23 mouse cellular contexts compared by ENCODE assay signal in the genomic region with DNA sequence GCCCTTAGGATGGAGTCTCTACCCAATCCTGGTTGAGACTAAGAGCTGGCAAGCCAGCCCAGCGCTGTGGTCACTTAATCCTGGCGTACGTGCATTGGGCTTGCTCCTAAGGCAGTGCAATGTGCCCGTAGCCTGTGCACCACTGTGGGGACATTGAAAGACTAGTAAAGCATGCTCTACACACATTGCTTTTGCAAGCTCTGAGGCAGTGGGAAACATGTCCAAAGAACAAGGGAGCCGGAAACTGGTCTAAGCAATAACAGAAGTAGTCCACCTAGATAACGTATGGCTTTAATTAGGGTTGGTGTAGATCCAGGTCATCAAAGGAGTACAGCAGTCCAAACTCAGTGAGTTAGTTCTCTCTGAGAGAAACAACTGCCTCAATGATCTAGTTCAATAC. TPM values are rescaled to one million over a fixed set of nuclear protein-coding genes. Genes with fewer than 3 reads are reported as not detected.
DNase-seq lines count a peak whose midpoint lies in the region; ATAC-seq lines count a peak whose summit lies in the region.
"Had no signal": no experiment of that assay in that cellular context is flagged by ENCODE, and none has a peak within 500 bp of the region (broad histone marks: within the 10 kb centered on the region; RNA-seq: fewer than 3 reads in every experiment).

No protein-coding gene starts in this region.

- H3K9me3 ChIP-seq in forebrain, embryonic 10.5 days = no peaks in the 10 kb centered on the region
- H3K9me3 ChIP-seq in forebrain, embryonic 16.5 days (ENCODE audit: control insufficient read depth, low read length) = no peaks in the 10 kb centered on the region
- no peaks in the 10 kb centered on the region for H3K9me3 ChIP-seq in limb, embryonic 15.5 days
- H3K9me3 ChIP-seq: hindbrain, embryonic 13.5 days; lung, embryonic 15.5 days; midbrain, embryonic 10.5 days had no signal

- no peak for ATAC-seq in forebrain, embryonic 16.5 days
- no peak for ATAC-seq in limb, embryonic 15.5 days (ENCODE audit: insufficient number of reproducible peaks, low FRiP score, low TSS enrichment, low read depth)
- ATAC-seq: midbrain, embryonic 16.5 days had no signal

- peaks cover 98% of the 10 kb centered on the region for H3K36me3 ChIP-seq in forebrain, embryonic 10.5 days (replicated peaks)
- H3K36me3 ChIP-seq in forebrain, embryonic 16.5 days (ENCODE audit: control insufficient read depth, insufficient read depth) = peaks cover 31% of the 10 kb centered on the region
- peaks cover 72% of the 10 kb centered on the region for H3K36me3 ChIP-seq in limb, embryonic 15.5 days

- no peak overlapping the region for H3K9ac ChIP-seq in forebrain, embryonic 16.5 days (replicated peaks; ENCODE audit: low read depth, low read length)
- H3K9ac ChIP-seq in limb, embryonic 15.5 days = no peak overlapping the region
- H3K9ac ChIP-seq: hindbrain, embryonic 13.5 days; lung, embryonic 15.5 days had no signal

- H3K4me2 ChIP-seq in forebrain, embryonic 16.5 days (ENCODE audit: low read length) = no peak overlapping the region
- no peak overlapping the region for H3K4me2 ChIP-seq in limb, embryonic 15.5 days
- H3K4me2 ChIP-seq: hindbrain, embryonic 13.5 days; lung, embryonic 15.5 days had no signal

- H3K4me3 ChIP-seq in forebrain, embryonic 10.5 days = no peak overlapping the region
- no peak overlapping the region for H3K4me3 ChIP-seq in forebrain, embryonic 16.5 days (replicated peaks; ENCODE audit: low read length)
- H3K4me3 ChIP-seq in limb, embryonic 15.5 days = no peak overlapping the region
- H3K4me3 ChIP-seq: heart, adult 2 months; hindbrain, embryonic 13.5 days; lung, embryonic 15.5 days; midbrain, embryonic 10.5 days had no signal

- no peak for DNase-seq in forebrain, embryonic 10.5 days (ENCODE audit: extremely low spot score, low spot score)
- peak; percentile 31 for DNase-seq in testis, postnatal 10 days (ENCODE audit: low spot score)
- DNase-seq in testis, postnatal 14 days (ENCODE audit: low spot score) = no peak
- peak; percentile 23 for DNase-seq in forelimb bud, embryonic 11.5 days (ENCODE audit: low read depth, low spot score)
- no peak for DNase-seq in layer of hippocampus, adult 9-11 months
- DNase-seq in frontal cortex, postnatal 25 days (ENCODE audit: low spot score in 2 of 2) = no peak
- DNase-seq: adrenal gland, postnatal 25 days; cerebellum, adult 18-20 months; cerebellum, postnatal 10 days; gastrocnemius, postnatal 36 days; kidney, adult 11 months; kidney, postnatal 14 days; liver; right cerebral cortex, postnatal 25 days; thymus, adult 2 months; thymus, postnatal 36 days had no signal

- H3K4me1 ChIP-seq in forebrain, embryonic 10.5 days = peaks cover 7% of the 10 kb centered on the region; the same call in 1 of the 2 replicates
- H3K4me1 ChIP-seq in forebrain, embryonic 16.5 days (replicated peaks; ENCODE audit: control insufficient read depth, insufficient read depth, low read length) = no peaks in the 10 kb centered on the region
- peaks cover 6% of the 10 kb centered on the region; the same call in 1 of the 2 replicates for H3K4me1 ChIP-seq in limb, embryonic 15.5 days
- H3K4me1 ChIP-seq: hindbrain, embryonic 13.5 days; lung, embryonic 15.5 days; midbrain, embryonic 10.5 days had no signal

- no peaks in the 10 kb centered on the region for H3K27me3 ChIP-seq in forebrain, embryonic 10.5 days (ENCODE audit: poor library complexity, severe bottlenecking)
- no peaks in the 10 kb centered on the region for H3K27me3 ChIP-seq in forebrain, embryonic 16.5 days (replicated peaks; ENCODE audit: control insufficient read depth, insufficient read depth, low read length)
- no peaks in the 10 kb centered on the region for H3K27me3 ChIP-seq in limb, embryonic 15.5 days
- H3K27me3 ChIP-seq: hindbrain, embryonic 13.5 days; lung, embryonic 15.5 days had no signal

- 83% methylated on average over 6 of the region's 6 CpGs for WGBS in forebrain, embryonic 10.5 days
- WGBS in forebrain, embryonic 16.5 days = 85% methylated on average over 6 of the region's 6 CpGs
- WGBS in limb, embryonic 15.5 days = 55% methylated on average over 6 of the region's 6 CpGs

- peak overlapping the region; percentile 53; the same call in 1 of the 2 replicates for H3K27ac ChIP-seq in forebrain, embryonic 10.5 days
- no peak overlapping the region for H3K27ac ChIP-seq in forebrain, embryonic 16.5 days (ENCODE audit: low read length)
- H3K27ac ChIP-seq in limb, embryonic 15.5 days = 0 out of 2 replicates have a peak overlapping the region, but pooled peaks have one; percentile 48
- H3K27ac ChIP-seq: heart, adult 2 months; hindbrain, embryonic 13.5 days; lung, embryonic 15.5 days; midbrain, embryonic 10.5 days had no signal

RNA-seq across cellular contexts. Expression of gene Ccni, which starts 37.6 kb away (rescaled TPM):
- 107 and 108 TPM in 2 replicates for polyA plus RNA-seq in forebrain, embryonic 10.5 days (2016; fragmentation: Nextera tagmentation; extraction: Ambion mirVana)
- 187 and 218 TPM in 2 replicates for polyA plus RNA-seq in forebrain, embryonic 16.5 days (2015; fragmentation: Nextera tagmentation; extraction: Ambion mirVana)
- 71.1 and 93.7 TPM in 2 replicates for polyA plus RNA-seq in limb, embryonic 15.5 days (2015; fragmentation: Nextera tagmentation; extraction: Ambion mirVana)

RNA-seq across cellular contexts. Expression of gene 2010109A12Rik, which starts 37.7 kb away (rescaled TPM):
- polyA plus RNA-seq in forebrain, embryonic 10.5 days (2016; fragmentation: Nextera tagmentation; extraction: Ambion mirVana) = 1.1 and 1.6 TPM in 2 replicates
- polyA plus RNA-seq in forebrain, embryonic 16.5 days (2015; fragmentation: Nextera tagmentation; extraction: Ambion mirVana) = 1.5 and 2.0 TPM in 2 replicates
- 0.96 and 1.8 TPM in 2 replicates for polyA plus RNA-seq in limb, embryonic 15.5 days (2015; fragmentation: Nextera tagmentation; extraction: Ambion mirVana)
- polyA plus RNA-seq: heart, adult 2 months had no signal

Comparison
In these comparisons a context has a peak if more than half of its experiments do, and no peak if none do; other contexts are left out.
1. DNase-seq: peak in testis, postnatal 10 days (single experiment) and forelimb bud, embryonic 11.5 days (single experiment); none in forebrain, embryonic 10.5 days (single experiment), testis, postnatal 14 days (single experiment), layer of hippocampus, adult 9-11 months (single experiment) and frontal cortex, postnatal 25 days (0 of 2).